Mouse (Mus musculus): ENCODE measurements around the gene Leap2.

DNA sequence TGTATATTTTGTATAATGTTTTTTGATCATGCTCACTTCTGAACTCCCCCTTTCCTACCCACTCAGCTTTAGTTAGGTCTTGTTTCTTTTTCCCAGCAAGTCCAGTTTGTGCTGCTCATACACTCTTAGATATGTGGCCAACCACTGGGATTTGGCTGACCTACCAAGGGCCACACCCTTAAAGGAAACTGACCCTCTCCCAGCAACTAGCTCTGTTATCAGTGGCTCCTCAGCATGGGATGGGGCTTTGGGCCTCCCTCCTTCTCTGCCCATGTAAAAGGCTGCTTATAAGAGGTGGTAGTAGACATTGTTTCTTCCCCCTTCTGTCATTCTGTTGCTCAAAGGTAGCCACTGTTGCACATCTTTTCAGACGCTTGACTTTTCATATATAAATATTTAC is 44.1 kb downstream of the Leap2 start:
- TF ChIP-seq CTCF (IDR thresholded peaks at IDR 0.05; ENCODE audit: extremely low read depth, insufficient read depth, low read length) (no peak), POLR2A (IDR thresholded peaks at IDR 0.05; ENCODE audit: extremely low read depth, insufficient read depth, low read length) (no peak)
